Mouse (Mus musculus) testis, adult 2 months (tissue): ENCODE measurements around the gene Pitpnm3.

Experiments
- CTCF ChIP-seq: fragments of 200-500 bp; IDR thresholded peaks from 2 replicates; pipeline ENCODE4 v1.5.1; 2012; ENCODE audit warnings: low read depth, mild to moderate bottlenecking, inconsistent platforms, low read length, moderate library complexity; ENCODE audit not compliant: control insufficient read depth, insufficient read depth, insufficient replicate concordance
- POLR2A ChIP-seq: fragments of 200-500 bp; IDR thresholded peaks from 2 replicates; pipeline ENCODE4 v1.6.1; 2012; ENCODE audit warnings: low read depth, mild to moderate bottlenecking, inconsistent platforms, low read length, moderate library complexity; ENCODE audit not compliant: control insufficient read depth

DNA sequence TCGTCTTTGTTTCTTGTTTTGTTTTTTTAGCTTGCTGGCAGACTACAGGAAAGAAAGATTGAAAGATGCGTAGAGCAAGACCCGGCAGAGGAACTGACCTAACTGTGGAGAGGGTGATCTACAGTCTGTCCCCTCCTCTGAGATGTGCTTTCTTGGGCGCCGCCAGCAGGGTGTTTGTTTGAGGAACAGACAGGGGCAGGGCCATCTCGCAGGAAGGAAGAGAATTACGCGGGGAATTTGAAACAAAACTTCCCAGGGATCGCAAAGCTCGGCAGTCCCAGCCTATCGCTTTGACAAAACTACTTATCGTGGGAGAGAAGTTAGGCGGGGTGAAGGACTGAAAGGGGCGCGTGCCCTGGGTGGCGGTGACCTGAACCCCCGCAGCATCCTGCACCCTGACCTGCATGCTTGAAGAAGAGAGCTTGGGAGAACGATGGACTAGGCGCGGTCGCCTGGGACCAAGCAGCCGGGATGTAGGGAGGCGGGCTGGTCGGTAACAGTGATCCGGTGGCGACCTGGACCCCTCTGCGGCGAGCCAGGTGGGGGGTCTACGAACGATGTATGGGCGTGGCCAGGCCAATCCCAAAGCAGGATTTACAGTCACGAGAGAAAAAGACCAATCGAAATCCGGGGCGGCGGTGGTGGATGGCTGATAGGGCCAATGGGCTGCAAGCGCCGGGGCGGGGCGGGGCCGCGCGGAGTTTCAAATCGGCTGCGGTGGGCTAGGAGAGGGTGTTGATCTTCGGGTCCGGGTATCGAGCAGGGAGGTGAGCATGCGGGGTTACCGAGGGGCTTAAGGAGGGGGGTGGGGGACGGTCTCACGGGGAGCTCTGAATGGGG is 93.6 kb downstream of the Pitpnm3 start, which contains the start of gene Pimreg:
- TF ChIP-seq CTCF (peak; percentile 7; the same call in 1 of the 2 replicates), POLR2A (no peak)
